Mouse (Mus musculus) lung, embryonic 15.5 days (tissue): Measurements from ENCODE around the gene Tmem141. TPM values are rescaled to one million over a fixed set of nuclear protein-coding genes. Genes with fewer than 3 reads are reported as not detected.
A peak's percentile ranks its signal among the peaks of the same experiment; 100 is the strongest.

Source experiments
- ATAC-seq: fragments of 200-750 bp; cut with Nextera tagmentation; 2 replicates; pipeline ENCODE4 v1.8.0; 2017; ENCODE audit warnings: moderate number of reproducible peaks, borderline replicate concordance; ENCODE audit not compliant: low FRiP score, low TSS enrichment; ENCODE audit errors: extremely low read depth
- H3K27ac ChIP-seq: fragments of 300-500 bp; sonication (generic); 2 replicates; pipeline ENCODE4 v1.5.1; 2015; ENCODE audit warnings: moderate library complexity, mild to moderate bottlenecking, inconsistent platforms
- H3K27me3 ChIP-seq: fragments of 300-500 bp; sonication (generic); 2 replicates; pipeline ENCODE4 v1.6.1; 2015; ENCODE audit warnings: inconsistent platforms
- H3K36me3 ChIP-seq: fragments of 300-500 bp; sonication (generic); 2 replicates; pipeline ENCODE4 v1.6.1; 2015; ENCODE audit warnings: inconsistent platforms
- H3K4me1 ChIP-seq: fragments of 300-500 bp; sonication (generic); 2 replicates; pipeline ENCODE4 v1.6.1; 2015; ENCODE audit warnings: inconsistent platforms
- H3K4me2 ChIP-seq: fragments of 300-500 bp; sonication (generic); 2 replicates; pipeline ENCODE4 v1.6.1; 2015; ENCODE audit warnings: inconsistent platforms, mild to moderate bottlenecking, moderate library complexity
- H3K4me3 ChIP-seq: fragments of 300-500 bp; sonication (generic); 2 replicates; pipeline ENCODE4 v1.5.1; 2015; ENCODE audit warnings: mild to moderate bottlenecking, inconsistent platforms
- H3K9ac ChIP-seq: fragments of 300-500 bp; sonication (generic); 2 replicates; pipeline ENCODE4 v1.6.1; 2015; ENCODE audit warnings: inconsistent platforms
- H3K9me3 ChIP-seq: fragments of 300-500 bp; sonication (generic); 2 replicates; pipeline ENCODE4 v1.6.1; 2016; ENCODE audit warnings: inconsistent platforms
- WGBS: fragments of 180-500 bp; shearing (Covaris S2); methylation state at CpG from one replicate; pipeline ENCODE4 v1.1.7; 2015; 5-methylcytosine and 5-hydroxymethylcytosine counted together
- polyA plus RNA-seq: library from polyadenylated mRNA; unstranded; fragments of >200 nt; fragmentation: Nextera tagmentation; extraction: Ambion mirVana; gene quantifications from 2 replicates; pipeline ENCODE4 v1.2.1, GENCODE M21; 2015

The Tmem141 gene
- polyA plus RNA-seq, 1 experiment from 2014 or later: 26.8 TPM

DNA sequence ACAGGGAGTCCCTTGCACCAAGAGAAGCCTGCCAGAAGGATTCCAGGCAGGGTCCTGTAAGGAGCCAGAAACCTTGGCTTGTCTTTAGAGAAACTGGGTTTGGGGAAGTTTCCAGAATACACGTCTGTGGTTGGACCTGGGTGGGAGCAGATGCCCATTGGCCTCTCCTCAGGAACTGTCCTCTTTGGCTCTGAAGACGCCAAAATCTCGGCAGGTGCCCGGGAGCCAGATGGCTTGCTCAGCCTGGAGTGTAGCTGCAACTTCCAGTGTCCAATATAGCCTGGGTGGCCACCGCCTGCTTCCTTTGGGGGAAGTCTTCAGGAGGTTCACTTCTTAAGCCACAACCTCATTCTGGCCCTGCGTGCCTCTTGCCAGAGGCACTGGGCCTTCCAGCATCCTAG is 39.9 kb downstream of the Tmem141 start:
- Histone ChIP-seq H3K4me1 (peaks cover 52% of the 10 kb centered on the region), H3K27me3 (peaks cover 45% of the 10 kb centered on the region), H3K27ac (no peak overlapping the region), H3K9me3 (no peaks in the 10 kb centered on the region), H3K36me3 (peaks cover 32% of the 10 kb centered on the region), H3K4me3 (no peak overlapping the region), H3K9ac (no peak overlapping the region), H3K4me2 (no peak overlapping the region; the same call in 1 of the 2 replicates)
- 21% methylated on average over 6 of the region's 6 CpGs for WGBS
- ATAC-seq: no peak

DNA sequence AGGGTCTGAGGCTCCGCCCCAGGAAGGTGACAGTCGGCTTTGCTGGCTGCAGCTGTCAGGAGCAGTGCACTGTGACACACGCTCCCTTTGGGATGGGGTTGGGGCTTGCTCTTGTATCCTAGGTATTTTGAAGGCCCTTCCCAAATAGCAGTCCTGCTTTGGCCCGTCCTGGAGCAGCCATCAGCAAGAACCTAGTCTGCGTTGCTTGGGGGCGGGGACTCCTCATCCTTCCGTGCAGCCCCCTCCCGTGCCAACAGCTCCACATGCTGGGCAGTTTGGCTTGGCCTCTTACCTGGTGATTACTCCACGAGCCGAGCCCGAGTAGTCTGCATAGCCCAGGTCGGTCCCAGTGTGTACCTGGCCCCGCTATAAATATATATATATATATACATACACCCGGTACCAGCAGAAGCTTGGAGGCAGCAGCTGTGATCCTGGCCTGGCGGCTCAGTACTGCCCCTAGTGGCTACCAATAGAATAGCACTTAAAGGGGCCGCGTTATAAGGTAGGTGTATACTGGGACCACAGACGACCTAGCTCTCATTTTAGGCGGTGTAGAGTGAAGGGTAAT is 40.4 kb downstream of the Tmem141 start, which contains the start of gene Ajm1:
TSS of gene Ajm1 (minus strand) at position 464 of the 571 bp plus-strand sequence.
- H3K4me2 ChIP-seq: peak within 1 kb of the TSS; percentile 69
- H3K27me3 ChIP-seq: peaks cover 50% of the 10 kb centered on the region
- H3K36me3 ChIP-seq: peaks cover 28% of the 10 kb centered on the region
- H3K27ac ChIP-seq: no peak within 1 kb of the TSS
- H3K9ac ChIP-seq: 0 out of 2 replicates have a peak within 1 kb of the TSS, but pooled peaks have one; percentile 14
- H3K9me3 ChIP-seq: no peaks in the 10 kb centered on the region
- 6% methylated on average over 19 of the region's 19 CpGs for WGBS
- peak; percentile 27 for ATAC-seq
- H3K4me1 ChIP-seq: peaks cover 56% of the 10 kb centered on the region
- H3K4me3 ChIP-seq: peak within 1 kb of the TSS; percentile 34

- Histone ChIP-seq H3K9me3 (no peaks in the 10 kb centered on the region), H3K27me3 (peaks cover 57% of the 10 kb centered on the region), H3K36me3 (peaks cover 25% of the 10 kb centered on the region), H3K9ac (no peak overlapping the region), H3K27ac (no peak overlapping the region), H3K4me2 (peak overlapping the region; percentile 69; the same call in 1 of the 2 replicates), H3K4me3 (no peak overlapping the region; the same call in 1 of the 2 replicates), H3K4me1 (peaks cover 63% of the 10 kb centered on the region)
- ATAC-seq: no peak
- 40% methylated on average over 6 of the region's 6 CpGs for WGBS
Measured at GRCm38 (mm10) chr2:25580621-25581101, 41.1 kb downstream of the Tmem141 start.

DNA sequence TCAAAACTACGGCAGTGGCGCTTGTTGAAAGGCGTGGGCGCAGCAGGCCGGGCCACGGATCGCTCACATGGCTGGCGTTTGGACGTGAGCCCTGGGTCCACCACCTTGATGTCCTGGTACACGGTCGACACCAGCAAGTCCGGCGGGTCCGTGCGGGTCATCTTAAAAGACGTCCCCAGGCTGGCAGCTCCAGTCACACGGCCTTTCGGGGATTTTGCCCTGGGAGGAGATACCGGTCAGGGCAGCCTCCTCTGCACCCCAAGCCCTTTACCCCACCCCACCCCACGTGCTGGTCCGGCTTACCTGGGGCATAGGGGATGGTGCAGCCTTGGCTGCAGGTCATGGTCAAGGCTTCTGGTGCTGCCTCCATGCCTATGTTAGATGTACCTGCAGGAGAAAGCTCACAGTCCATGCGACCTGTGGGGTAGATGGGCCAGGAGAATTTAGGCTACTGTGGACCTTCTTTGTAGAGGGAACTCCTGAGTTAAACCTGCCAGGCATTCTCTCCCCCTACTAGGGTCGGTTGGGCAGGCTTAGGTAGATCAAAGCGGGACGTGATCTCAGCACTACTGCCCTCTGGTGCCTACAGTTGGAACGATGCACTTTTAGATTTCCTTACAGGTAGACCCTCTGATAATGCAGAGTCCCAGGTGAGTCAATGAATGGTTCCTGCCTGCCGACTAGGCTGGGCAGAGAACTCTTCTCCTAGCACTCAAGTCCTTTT is 41.9 kb downstream of the Tmem141 start:
- Histone ChIP-seq H3K27me3 (peaks cover 58% of the 10 kb centered on the region), H3K36me3 (peaks cover 18% of the 10 kb centered on the region), H3K4me2 (peak overlapping the region; percentile 44), H3K27ac (no peak overlapping the region), H3K4me1 (peaks cover 67% of the 10 kb centered on the region), H3K9ac (no peak overlapping the region), H3K4me3 (peak overlapping the region; percentile 22), H3K9me3 (no peaks in the 10 kb centered on the region)
- ATAC-seq: no peak
- 3% methylated on average over 27 of the region's 27 CpGs for WGBS

GRCm38 (mm10) chr2:25578796-25579736 is 42.7 kb downstream of the Tmem141 start:
- Histone ChIP-seq H3K36me3 (peaks cover 9% of the 10 kb centered on the region; the same call in 1 of the 2 replicates), H3K27ac (no peak overlapping the region), H3K27me3 (peaks cover 58% of the 10 kb centered on the region), H3K9ac (no peak overlapping the region), H3K4me3 (peak overlapping the region; percentile 22), H3K4me1 (peaks cover 69% of the 10 kb centered on the region), H3K9me3 (no peaks in the 10 kb centered on the region), H3K4me2 (peak overlapping the region; percentile 44)
- no peak for ATAC-seq
- WGBS: 5% methylated on average over 77 of the region's 77 CpGs

GRCm38 (mm10) chr2:25577951-25578795 is 43.6 kb downstream of the Tmem141 start:
- Histone ChIP-seq H3K4me2 (peak overlapping the region; percentile 46), H3K36me3 (peaks cover 1% of the 10 kb centered on the region; the same call in 1 of the 2 replicates), H3K4me1 (peaks cover 78% of the 10 kb centered on the region), H3K9me3 (no peaks in the 10 kb centered on the region), H3K4me3 (peak overlapping the region; percentile 22), H3K27me3 (peaks cover 58% of the 10 kb centered on the region), H3K9ac (no peak overlapping the region), H3K27ac (no peak overlapping the region)
- no peak for ATAC-seq
- 5% methylated on average over 75 of the region's 75 CpGs for WGBS

GRCm38 (mm10) chr2:25576965-25577891 is 44.6 kb downstream of the Tmem141 start:
- Histone ChIP-seq H3K4me2 (peak overlapping the region; percentile 46), H3K4me1 (peaks cover 73% of the 10 kb centered on the region), H3K9ac (no peak overlapping the region), H3K9me3 (no peaks in the 10 kb centered on the region), H3K4me3 (peak overlapping the region; percentile 22), H3K36me3 (0 out of 2 replicates have a peak, but pooled peaks cover 7% of the 10 kb centered on the region), H3K27me3 (peaks cover 58% of the 10 kb centered on the region), H3K27ac (no peak overlapping the region)
- ATAC-seq: no peak
- WGBS: 13% methylated on average over 92 of the region's 92 CpGs

GRCm38 (mm10) chr2:25576028-25576850 is 45.6 kb downstream of the Tmem141 start:
- Histone ChIP-seq H3K27ac (no peak overlapping the region), H3K4me1 (peaks cover 64% of the 10 kb centered on the region), H3K27me3 (peaks cover 57% of the 10 kb centered on the region), H3K4me2 (peak overlapping the region; percentile 82), H3K9ac (no peak overlapping the region), H3K4me3 (no peak overlapping the region), H3K36me3 (peaks cover 10% of the 10 kb centered on the region; the same call in 1 of the 2 replicates), H3K9me3 (no peaks in the 10 kb centered on the region)
- 79% methylated on average over 16 of the region's 16 CpGs for WGBS
- ATAC-seq: no peak

- Histone ChIP-seq H3K4me1 (peaks cover 60% of the 10 kb centered on the region), H3K4me2 (peak overlapping the region; percentile 82), H3K27me3 (peaks cover 50% of the 10 kb centered on the region), H3K36me3 (peaks cover 11% of the 10 kb centered on the region; the same call in 1 of the 2 replicates), H3K4me3 (peak overlapping the region; percentile 53), H3K9me3 (no peaks in the 10 kb centered on the region), H3K27ac (peak overlapping the region; percentile 87), H3K9ac (peak overlapping the region; percentile 57)
- no peak for ATAC-seq
- 8% methylated on average over 21 of the region's 21 CpGs for WGBS
Measured at GRCm38 (mm10) chr2:25575432-25576027, 46.3 kb downstream of the Tmem141 start.
